Mouse (Mus musculus) MEL (cell line): ENCODE results near the gene Olfr1316. TPM values are rescaled to one million over a fixed set of nuclear protein-coding genes. Genes with fewer than 3 reads are reported as not detected.

ENCODE experiments used
- DNase-seq: peaks from one replicate; pipeline ENCODE4 v3.0.0; 2011; ENCODE audit warnings: low read depth, low spot score
- H3K27ac ChIP-seq: 2 replicates; pipeline ENCODE4 v1.5.1; 2012; ENCODE audit warnings: low read depth, mild to moderate bottlenecking, control low read depth, low read length, moderate library complexity; ENCODE audit not compliant: control insufficient read depth
- H3K27me3 ChIP-seq, 2 experiments: fragments of 150-350 bp in 1 of 2; sonication (generic) in 1 of 2; 2 replicates each; pipeline ENCODE4 v1.6.1; 2012; ENCODE audit warnings: low read length in 2 of 2, mild to moderate bottlenecking in 2 of 2, improper control_type of control experiment in 1 of 2, moderate library complexity in 1 of 2; ENCODE audit not compliant: insufficient read depth in 2 of 2, control insufficient read depth in 1 of 2
- H3K36me3 ChIP-seq, 2 experiments: 2 replicates each; pipeline ENCODE4 v1.6.1; 2012 to 2014; ENCODE audit warnings: low read length in 2 of 2, improper control_type of control experiment in 1 of 2, inconsistent platforms in 1 of 2, mild to moderate bottlenecking in 1 of 2; ENCODE audit not compliant: insufficient read depth in 2 of 2, control insufficient read depth in 1 of 2
- H3K4me1 ChIP-seq, 2 experiments: fragments of 150-350 bp in 1 of 2; sonication (generic) in 1 of 2; 2 replicates each; pipeline ENCODE4 v1.6.1; 2012; ENCODE audit warnings: low read length in 2 of 2, improper control_type of control experiment in 1 of 2, mild to moderate bottlenecking in 1 of 2; ENCODE audit not compliant: insufficient read depth in 2 of 2, control insufficient read depth in 1 of 2
- H3K4me3 ChIP-seq, 2 experiments: fragments of 150-350 bp in 1 of 2; sonication (generic) in 1 of 2; 2 replicates each; pipeline ENCODE4 v1.5.1; 2012; ENCODE audit warnings: low read depth in 2 of 2, low read length in 2 of 2, mild to moderate bottlenecking in 2 of 2, moderate library complexity in 2 of 2, control low read depth in 1 of 2, improper control_type of control experiment in 1 of 2; ENCODE audit not compliant: control insufficient read depth in 1 of 2, insufficient read depth in 1 of 2
- H3K79me2 ChIP-seq: 2 replicates; pipeline ENCODE4 v1.6.1; 2012; ENCODE audit warnings: mild to moderate bottlenecking, low read length, moderate library complexity; ENCODE audit not compliant: control insufficient read depth, poor library complexity, insufficient read depth
- H3K9ac ChIP-seq: 2 replicates; pipeline ENCODE4 v1.6.1; 2012; ENCODE audit warnings: low read depth, mild to moderate bottlenecking, control low read depth, low read length, moderate library complexity; ENCODE audit not compliant: control insufficient read depth, poor library complexity, severe bottlenecking
- H3K9me3 ChIP-seq: fragments of 150-350 bp; sonication (generic); replicated peaks from 2 replicates; pipeline ENCODE4 v1.6.1; 2012; ENCODE audit warnings: mild to moderate bottlenecking, low read length, improper control_type of control experiment, moderate library complexity; ENCODE audit not compliant: insufficient read depth
- BHLHE40 ChIP-seq: IDR thresholded peaks from 2 replicates; pipeline ENCODE4 v1.6.1; 2012; ENCODE audit warnings: low read depth, mild to moderate bottlenecking, inconsistent platforms, low read length, improper control_type of control experiment, borderline replicate concordance
- CHD2 ChIP-seq: IDR thresholded peaks from 2 replicates; pipeline ENCODE4 v1.6.1; 2011; ENCODE audit warnings: low read length, improper control_type of control experiment
- CTCF ChIP-seq, 3 experiments: IDR thresholded peaks in 2 of 3; conservative IDR thresholded peaks in 1 of 3; 2 replicates each; pipeline ENCODE4 v1.5.1; 2011 to 2012; ENCODE audit warnings: low read length in 3 of 3, low read depth in 2 of 3, mild to moderate bottlenecking in 2 of 3, improper control_type of control experiment in 1 of 3, inconsistent platforms in 1 of 3, mixed read lengths in 1 of 3, moderate library complexity in 1 of 3; ENCODE audit not compliant: control insufficient read depth in 1 of 3, insufficient read depth in 1 of 3, poor library complexity in 1 of 3, severe bottlenecking in 1 of 3
- JUND ChIP-seq: IDR thresholded peaks from 2 replicates; pipeline ENCODE4 v1.6.1; 2011; ENCODE audit warnings: low read depth, mild to moderate bottlenecking, improper control_type of control experiment, low read length
- MAFK ChIP-seq: IDR thresholded peaks from 2 replicates; pipeline ENCODE4 v1.6.1; 2011; ENCODE audit warnings: low read depth, mild to moderate bottlenecking, low read length, improper control_type of control experiment, borderline replicate concordance
- NELFE ChIP-seq: IDR thresholded peaks from 2 replicates; pipeline ENCODE4 v1.6.1; 2011; ENCODE audit warnings: low read depth, low read length, improper control_type of control experiment
- RAD21 ChIP-seq: IDR thresholded peaks from 2 replicates; pipeline ENCODE4 v1.6.1; 2011; ENCODE audit warnings: mild to moderate bottlenecking, low read depth, low read length, improper control_type of control experiment
- TBP ChIP-seq: IDR thresholded peaks from 2 replicates; pipeline ENCODE4 v1.8.0; 2011; ENCODE audit warnings: low read depth, low read length, improper control_type of control experiment
- USF2 ChIP-seq, 2 experiments: IDR thresholded peaks; 2 replicates each; pipeline ENCODE4 v1.6.1; 2011 to 2012; ENCODE audit warnings: improper control_type of control experiment in 2 of 2, low read length in 2 of 2, borderline replicate concordance in 1 of 2, inconsistent platforms in 1 of 2, low read depth in 1 of 2, mild to moderate bottlenecking in 1 of 2; ENCODE audit not compliant: insufficient read depth in 1 of 2
- ZKSCAN1 ChIP-seq: IDR thresholded peaks from 2 replicates; pipeline ENCODE4 v1.6.1; 2012; ENCODE audit warnings: low read depth, mild to moderate bottlenecking, inconsistent platforms, low read length, improper control_type of control experiment, moderate library complexity
- polyA plus RNA-seq, 2 experiments: library from polyadenylated mRNA; stranded (reverse) in 1 of 2; unstranded in 1 of 2; fragments of >175 nt in 1 of 2; fragments of >200 nt in 1 of 2; gene quantifications; 2 replicates each; pipeline versions ENCODE4 v1.2.1 to v1.2.4; 2012; ENCODE audit warnings: low replicate concordance in 2 of 2, low read depth in 1 of 2; ENCODE audit not compliant: insufficient read length in 2 of 2, insufficient read depth in 1 of 2, missing spikeins in 1 of 2
- total RNA-seq: library from RNA; depleted of rRNA; stranded (reverse); fragments of 300-350 nt; gene quantifications from 2 replicates; pipeline ENCODE4 v1.2.3, GENCODE M21; 2012; rRNA removed

The Olfr1316 gene
- total and polyA plus RNA-seq, 3 experiments, result not detected

- no peak for TF ChIP-seq USF2 (IDR thresholded peaks at IDR 0.05; ENCODE audit: borderline replicate concordance in 1 of 2, insufficient read depth in 1 of 2, low read depth in 1 of 2, low read length in 2 of 2)
- no peak for TF ChIP-seq CTCF (IDR thresholded peaks at IDR 0.05 in 2 of 3, conservative IDR thresholded peaks at IDR 0.05 in 1 of 3; ENCODE audit: control insufficient read depth in 1 of 3, insufficient read depth in 1 of 3, low read depth in 2 of 3, low read length in 3 of 3, poor library complexity in 1 of 3, severe bottlenecking in 1 of 3)
- TF ChIP-seq TBP, result no peak
- no peak for TF ChIP-seq BHLHE40
- TF ChIP-seq MAFK, result no peak
- TF ChIP-seq RAD21, result no peak
- TF ChIP-seq ZKSCAN1, result no peak
- no peak for TF ChIP-seq JUND
- TF ChIP-seq NELFE, result no peak
- TF ChIP-seq CHD2, result no peak
- Histone ChIP-seq H3K79me2 (no peaks in the 10 kb centered on the region), H3K4me3 (no peak within 1 kb of the TSS), H3K27ac (no peak within 1 kb of the TSS), H3K9ac (no peak within 1 kb of the TSS), H3K4me1 (no peaks in the 10 kb centered on the region), H3K36me3 (no peaks in the 10 kb centered on the region), H3K27me3 (no peaks in the 10 kb centered on the region), H3K9me3 (no peaks in the 10 kb centered on the region)
- no peak for DNase-seq
These were observed 57.0 kb downstream of the Olfr1316 start, which contains the start of gene Olfr1313 for GRCm38 (mm10) chr2:112077743-112078142. Gene Olfr1313, minus strand, starts transcription at chr2:112077843.

Other genes starting within 250 kb of the Olfr1316 start
- not detected in 2 replicates for gene Olfr1306, start 218.7 kb downstream of the Olfr1316 start, total RNA-seq
- not detected for gene Olfr1306, start 218.7 kb downstream of the Olfr1316 start, polyA plus RNA-seq
- gene Olfr1307, start 185.5 kb downstream of the Olfr1316 start, total RNA-seq, result not detected in 2 replicates
- under 1 TPM in 1 of 2 experiments, not detected in 1; under 0.01 TPM for gene Olfr1307, start 185.5 kb downstream of the Olfr1316 start, polyA plus RNA-seq
- gene Olfr1308, start 170.0 kb downstream of the Olfr1316 start, total RNA-seq, result not detected in 2 replicates
- gene Olfr1308, start 170.0 kb downstream of the Olfr1316 start, polyA plus RNA-seq, result not detected
- gene Olfr1309, start 144.7 kb downstream of the Olfr1316 start, total RNA-seq, result not detected in 2 replicates
- gene Olfr1309, start 144.7 kb downstream of the Olfr1316 start, polyA plus RNA-seq, result not detected
- not detected in 2 replicates for gene Olfr1310, start 122.3 kb downstream of the Olfr1316 start, total RNA-seq
- not detected for gene Olfr1310, start 122.3 kb downstream of the Olfr1316 start, polyA plus RNA-seq
- gene Olfr1311, start 110.6 kb downstream of the Olfr1316 start, total RNA-seq, result not detected in 2 replicates
- gene Olfr1311, start 110.6 kb downstream of the Olfr1316 start, polyA plus RNA-seq, result not detected
- gene Olfr1312, start 84.7 kb downstream of the Olfr1316 start, total RNA-seq, result not detected in 2 replicates
- not detected for gene Olfr1312, start 84.7 kb downstream of the Olfr1316 start, polyA plus RNA-seq
- gene Olfr1313, start 57.1 kb downstream of the Olfr1316 start, total RNA-seq, result not detected in 2 replicates
- not detected for gene Olfr1313, start 57.1 kb downstream of the Olfr1316 start, polyA plus RNA-seq
- not detected in 2 replicates for gene Olfr1314, start 38.2 kb downstream of the Olfr1316 start, total RNA-seq
- not detected for gene Olfr1314, start 38.2 kb downstream of the Olfr1316 start, polyA plus RNA-seq
- gene Olfr1315-ps1, start 19.5 kb downstream of the Olfr1316 start, total RNA-seq, result not detected in 2 replicates
- gene Olfr1315-ps1, start 19.5 kb downstream of the Olfr1316 start, polyA plus RNA-seq, result not detected
- gene Olfr1317, start 5.4 kb upstream of the Olfr1316 start, total RNA-seq, result not detected in 2 replicates
- not detected for gene Olfr1317, start 5.4 kb upstream of the Olfr1316 start, polyA plus RNA-seq
- gene Olfr1318, start 19.2 kb upstream of the Olfr1316 start, total RNA-seq, result not detected in 2 replicates
- gene Olfr1318, start 19.2 kb upstream of the Olfr1316 start, polyA plus RNA-seq, result not detected
- 11.7 and 13.9 TPM in 2 replicates for gene Lpcat4, start 104.5 kb upstream of the Olfr1316 start, total RNA-seq
- gene Lpcat4, start 104.5 kb upstream of the Olfr1316 start, polyA plus RNA-seq, result 10 to 100 TPM in 1 of 2 experiments, not detected in 1; 69.9 TPM
- gene Nutm1, start 124.3 kb upstream of the Olfr1316 start, total RNA-seq, result 0.04 TPM in 1 of 2 replicates, not detected in the other
- under 1 TPM in 1 of 2 experiments, not detected in 1; 0.13 TPM for gene Nutm1, start 124.3 kb upstream of the Olfr1316 start, polyA plus RNA-seq
- 275 and 283 TPM in 2 replicates for gene Nop10, start 126.9 kb upstream of the Olfr1316 start, total RNA-seq
- gene Nop10, start 126.9 kb upstream of the Olfr1316 start, polyA plus RNA-seq, result 100 to 1,000 TPM in 1 of 2 experiments, not detected in 1; 253 TPM
- gene Slc12a6, start 130.8 kb upstream of the Olfr1316 start, total RNA-seq, result 20.4 and 21.7 TPM in 2 replicates
- gene Slc12a6, start 130.8 kb upstream of the Olfr1316 start, polyA plus RNA-seq, result 10 to 100 TPM in 1 of 2 experiments, not detected in 1; 21.2 TPM
- gene Gm21985, start 131.3 kb upstream of the Olfr1316 start, total RNA-seq, result 0.04 TPM in 1 of 2 replicates, not detected in the other
- gene Gm21985, start 131.3 kb upstream of the Olfr1316 start, polyA plus RNA-seq, result not detected
- 163 and 201 TPM in 2 replicates for gene Emc4, start 233.1 kb upstream of the Olfr1316 start, total RNA-seq
- gene Emc4, start 233.1 kb upstream of the Olfr1316 start, polyA plus RNA-seq, result 100 to 1,000 TPM in 1 of 2 experiments, not detected in 1; 171 TPM
- gene Katnbl1, start 244.2 kb upstream of the Olfr1316 start, total RNA-seq, result 16.6 and 16.7 TPM in 2 replicates
- 10 to 100 TPM in 1 of 2 experiments, not detected in 1; 12.6 TPM for gene Katnbl1, start 244.2 kb upstream of the Olfr1316 start, polyA plus RNA-seq